Mouse (Mus musculus): ENCODE results near the gene Manf. TPM values are rescaled to one million over a fixed set of nuclear protein-coding genes. Genes with fewer than 3 reads are reported as not detected.

The Manf gene
- polyA plus RNA-seq, 1 experiment from 2014 or later, result 231 TPM

- WGBS, result 60% methylated on average over 3 of the region's 3 CpGs
- H3K4me1 ChIP-seq (replicated peaks), result peaks cover 37% of the 10 kb centered on the region
- H3K36me3 ChIP-seq, result peaks cover 52% of the 10 kb centered on the region
- no peak overlapping the region for H3K4me3 ChIP-seq
- no peaks in the 10 kb centered on the region for H3K27me3 ChIP-seq
- H3K27ac ChIP-seq (replicated peaks), result no peak overlapping the region
- H3K4me2 ChIP-seq, result peak overlapping the region; percentile 72
- no peaks in the 10 kb centered on the region for H3K9me3 ChIP-seq
- no peak for ATAC-seq (ENCODE audit: low read depth)
- no peak overlapping the region for H3K9ac ChIP-seq
These were observed 1.5 kb upstream of the Manf start for GRCm38 (mm10) chr9:106893327-106893726.

DNA sequence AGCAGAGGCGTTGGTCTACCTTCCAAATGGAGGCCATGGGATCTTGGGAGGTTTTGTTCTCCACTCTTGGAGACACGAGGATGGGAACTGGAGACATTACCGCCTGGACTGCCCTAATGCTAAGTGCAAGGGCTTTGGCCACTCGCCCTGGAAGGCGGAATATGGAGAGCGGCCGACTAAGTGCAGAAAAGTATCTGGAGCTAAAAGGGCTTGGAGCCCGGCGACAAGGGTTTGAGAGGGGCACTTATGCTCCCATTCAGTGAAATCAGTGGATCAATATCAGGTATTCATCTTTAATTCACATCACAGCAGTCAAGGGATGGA is 735 bp upstream of the Manf start:
- WGBS, result under 1% methylated on average over 9 of the region's 9 CpGs
- ATAC-seq (ENCODE audit: low read depth), result no peak

DNA sequence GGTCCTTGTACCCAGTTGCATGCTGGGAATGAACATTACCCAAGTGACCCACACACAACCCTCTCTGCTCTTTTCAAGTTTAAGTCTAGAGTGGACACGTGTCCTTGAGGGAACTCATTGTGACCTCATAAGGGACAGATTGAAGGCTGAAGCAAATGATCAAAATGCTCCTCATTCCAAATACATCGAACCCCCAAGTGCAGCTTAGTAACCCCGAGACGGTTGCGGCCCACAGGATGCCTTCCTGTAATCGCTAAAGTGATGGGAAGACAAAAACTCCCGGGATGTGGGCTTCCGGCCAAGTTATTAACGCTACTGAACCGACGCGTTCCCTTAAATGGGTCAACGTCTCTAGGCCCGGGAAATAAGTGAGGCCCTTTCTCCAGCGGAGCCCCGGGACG is 438 bp downstream of the Manf start:
- Histone ChIP-seq H3K4me1 (replicated peaks) (peaks cover 49% of the 10 kb centered on the region), H3K4me2 (peak overlapping the region; percentile 76), H3K9me3 (no peaks in the 10 kb centered on the region), H3K27ac (replicated peaks) (peak overlapping the region; percentile 93), H3K9ac (peak overlapping the region; percentile 85), H3K4me3 (peak overlapping the region; percentile 72), H3K36me3 (peaks cover 46% of the 10 kb centered on the region), H3K27me3 (no peaks in the 10 kb centered on the region)
- ATAC-seq (ENCODE audit: low read depth), result no peak
- WGBS, result under 1% methylated on average over 17 of the region's 17 CpGs

More for the DNA sequence above, 735 bp upstream of the Manf start:
- Histone ChIP-seq H3K4me1 (replicated peaks) (peaks cover 46% of the 10 kb centered on the region), H3K4me3 (peak overlapping the region; percentile 72), H3K27ac (replicated peaks) (peak overlapping the region; percentile 93), H3K9ac (peak overlapping the region; percentile 78), H3K4me2 (peak overlapping the region; percentile 72), H3K9me3 (no peaks in the 10 kb centered on the region), H3K27me3 (no peaks in the 10 kb centered on the region), H3K36me3 (peaks cover 56% of the 10 kb centered on the region)

GRCm38 (mm10) chr9:106890496-106891240 is 1.1 kb downstream of the Manf start:
- peak overlapping the region; percentile 76 for H3K4me2 ChIP-seq
- peaks cover 44% of the 10 kb centered on the region for H3K36me3 ChIP-seq
- peak overlapping the region; percentile 72 for H3K4me3 ChIP-seq
- no peaks in the 10 kb centered on the region for H3K27me3 ChIP-seq
- peak overlapping the region; percentile 85 for H3K9ac ChIP-seq
- 75% methylated on average over 8 of the region's 8 CpGs for WGBS
- H3K9me3 ChIP-seq, result no peaks in the 10 kb centered on the region
- no peak overlapping the region for H3K27ac ChIP-seq (replicated peaks)
- ATAC-seq (ENCODE audit: low read depth), result no peak
- peaks cover 52% of the 10 kb centered on the region for H3K4me1 ChIP-seq (replicated peaks)

- peak overlapping the region; percentile 27; the same call in 1 of the 2 replicates for H3K9ac ChIP-seq
- no peaks in the 10 kb centered on the region for H3K27me3 ChIP-seq
- no peak overlapping the region for H3K27ac ChIP-seq (replicated peaks)
- no peak overlapping the region; the same call in 1 of the 2 replicates for H3K4me3 ChIP-seq
- peaks cover 65% of the 10 kb centered on the region for H3K4me1 ChIP-seq (replicated peaks)
- peaks cover 39% of the 10 kb centered on the region for H3K36me3 ChIP-seq
- 85% methylated on average over 9 of the region's 9 CpGs for WGBS
- no peak for ATAC-seq (ENCODE audit: low read depth)
- no peak overlapping the region for H3K4me2 ChIP-seq
- no peaks in the 10 kb centered on the region for H3K9me3 ChIP-seq
These were observed 2.5 kb downstream of the Manf start for GRCm38 (mm10) chr9:106889321-106889720.

DNA sequence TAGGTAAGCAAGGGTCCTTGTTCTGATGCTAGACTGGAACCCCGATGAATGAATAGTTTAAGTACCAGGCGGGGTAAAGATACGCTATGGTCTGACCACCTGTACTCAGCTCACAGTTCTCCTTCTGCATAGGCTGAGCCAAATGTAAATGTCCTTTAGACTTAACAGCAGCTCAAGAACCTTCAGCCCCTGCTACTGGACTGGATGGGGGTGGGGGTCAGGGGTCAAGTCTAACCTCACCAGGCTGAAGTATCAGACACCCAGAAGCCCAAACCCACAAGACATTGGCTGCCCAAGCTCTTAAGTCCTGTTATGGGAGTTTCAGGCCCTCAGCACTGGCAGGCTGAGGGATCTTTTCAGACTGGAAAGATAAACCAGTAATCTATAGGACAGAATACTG is 3.4 kb downstream of the Manf start:
- Histone ChIP-seq H3K36me3 (peaks cover 46% of the 10 kb centered on the region), H3K27me3 (no peaks in the 10 kb centered on the region), H3K9me3 (no peaks in the 10 kb centered on the region), H3K4me3 (no peak overlapping the region), H3K9ac (no peak overlapping the region), H3K4me2 (no peak overlapping the region), H3K4me1 (replicated peaks) (peaks cover 71% of the 10 kb centered on the region), H3K27ac (replicated peaks) (no peak overlapping the region)
- WGBS, result 89% methylated on average over 3 of the region's 3 CpGs
- no peak for ATAC-seq (ENCODE audit: low read depth)

- H3K4me2 ChIP-seq, result peak within 1 kb of the TSS; percentile 100
- H3K9me3 ChIP-seq, result no peaks in the 10 kb centered on the region
- H3K36me3 ChIP-seq, result peaks cover 59% of the 10 kb centered on the region
- peak within 1 kb of the TSS; percentile 94 for H3K27ac ChIP-seq (replicated peaks)
- peak; percentile 60 for ATAC-seq (ENCODE audit: low read depth)
- H3K4me1 ChIP-seq (replicated peaks), result peaks cover 80% of the 10 kb centered on the region
- 2% methylated on average over 91 of the region's 101 CpGs for WGBS
- peak within 1 kb of the TSS; percentile 98 for H3K4me3 ChIP-seq
- no peaks in the 10 kb centered on the region for H3K27me3 ChIP-seq
- H3K9ac ChIP-seq, result peak within 1 kb of the TSS; percentile 99
These were observed 4.7 kb downstream of the Manf start, which contains the start of gene Rbm15b for GRCm38 (mm10) chr9:106886828-106887702. Gene Rbm15b, minus strand, starts transcription at chr9:106887428.

GRCm38 (mm10) chr9:106885901-106886731 is 5.7 kb downstream of the Manf start:
- H3K9ac ChIP-seq, result peak overlapping the region; percentile 99
- under 1% methylated on average over 76 of the region's 107 CpGs for WGBS
- H3K4me3 ChIP-seq, result peak overlapping the region; percentile 98
- H3K9me3 ChIP-seq, result no peaks in the 10 kb centered on the region
- peak overlapping the region; percentile 94 for H3K27ac ChIP-seq (replicated peaks)
- peaks cover 87% of the 10 kb centered on the region for H3K4me1 ChIP-seq (replicated peaks)
- peak overlapping the region; percentile 100 for H3K4me2 ChIP-seq
- peaks cover 68% of the 10 kb centered on the region for H3K36me3 ChIP-seq
- 0 out of 2 replicates have a peak, but pooled peaks have one; percentile 4 for ATAC-seq (ENCODE audit: low read depth)
- H3K27me3 ChIP-seq, result no peaks in the 10 kb centered on the region

- Histone ChIP-seq H3K9ac (peak overlapping the region; percentile 99), H3K4me2 (peak overlapping the region; percentile 100), H3K27me3 (no peaks in the 10 kb centered on the region), H3K36me3 (peaks cover 69% of the 10 kb centered on the region), H3K4me3 (peak overlapping the region; percentile 98), H3K27ac (replicated peaks) (peak overlapping the region; percentile 94; the same call in 1 of the 2 replicates), H3K4me1 (replicated peaks) (peaks cover 81% of the 10 kb centered on the region), H3K9me3 (no peaks in the 10 kb centered on the region)
- ATAC-seq (ENCODE audit: low read depth), result no peak; the same call in 1 of the 2 replicates
- WGBS, result 22% methylated on average over 44 of the region's 44 CpGs
These were observed 6.5 kb downstream of the Manf start for GRCm38 (mm10) chr9:106884996-106885900.

DNA sequence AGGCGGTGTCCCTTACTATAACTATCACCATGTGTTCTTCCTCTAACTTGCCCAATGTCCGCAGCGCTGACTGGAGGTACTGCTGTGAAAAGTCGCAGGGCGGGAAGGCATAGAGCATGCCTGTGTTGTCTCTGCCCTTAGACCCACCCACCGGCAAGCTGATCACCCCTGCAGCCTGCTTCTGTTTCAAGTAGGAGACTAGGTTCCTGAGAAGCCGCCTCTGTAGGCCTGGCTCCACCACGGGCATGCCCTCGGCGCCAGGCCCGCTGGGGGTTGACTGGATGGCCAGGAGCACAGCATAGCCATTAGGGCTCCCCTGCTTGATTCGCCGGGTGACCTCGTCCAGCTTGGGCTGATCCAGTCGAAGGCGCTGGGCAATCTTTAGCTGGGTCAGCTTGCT is 7.5 kb downstream of the Manf start:
- peaks cover 65% of the 10 kb centered on the region for H3K36me3 ChIP-seq
- no peak for ATAC-seq (ENCODE audit: low read depth)
- H3K9me3 ChIP-seq, result no peaks in the 10 kb centered on the region
- WGBS, result 47% methylated on average over 16 of the region's 16 CpGs
- no peaks in the 10 kb centered on the region for H3K27me3 ChIP-seq
- peaks cover 72% of the 10 kb centered on the region for H3K4me1 ChIP-seq (replicated peaks)
- H3K4me3 ChIP-seq, result peak overlapping the region; percentile 98
- no peak overlapping the region for H3K27ac ChIP-seq (replicated peaks)
- peak overlapping the region; percentile 99 for H3K9ac ChIP-seq
- H3K4me2 ChIP-seq, result peak overlapping the region; percentile 100

DNA sequence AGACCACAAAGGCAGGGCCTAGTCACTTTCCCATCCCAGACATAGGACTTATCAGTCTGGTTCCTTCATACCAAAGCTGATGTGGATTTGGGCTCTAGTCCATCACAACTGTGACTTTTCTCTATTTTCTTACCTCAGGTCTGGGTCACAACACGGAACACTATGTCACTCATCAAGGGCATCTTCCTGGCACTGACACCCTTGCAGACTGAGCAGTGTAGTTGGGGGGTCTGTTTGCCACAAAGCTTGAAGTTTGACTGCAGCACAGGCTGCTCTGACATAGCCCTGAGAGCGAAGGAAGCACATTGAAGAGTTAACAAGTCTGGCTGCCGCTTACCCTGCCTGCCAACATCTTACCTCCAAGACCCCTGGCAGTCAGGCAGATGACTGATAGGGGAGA is 8.7 kb downstream of the Manf start:
- Histone ChIP-seq H3K27ac (replicated peaks) (no peak overlapping the region), H3K36me3 (peaks cover 65% of the 10 kb centered on the region), H3K9me3 (no peaks in the 10 kb centered on the region), H3K9ac (peak overlapping the region; percentile 41), H3K27me3 (no peaks in the 10 kb centered on the region), H3K4me2 (peak overlapping the region; percentile 100), H3K4me3 (peak overlapping the region; percentile 98), H3K4me1 (replicated peaks) (peaks cover 60% of the 10 kb centered on the region)
- no peak for ATAC-seq (ENCODE audit: low read depth)
- 78% methylated on average over 3 of the region's 3 CpGs for WGBS

Data from neural tube, embryonic 13.5 days (tissue).